ENCODE assay signal across 29 mouse cellular contexts in the genomic region with DNA sequence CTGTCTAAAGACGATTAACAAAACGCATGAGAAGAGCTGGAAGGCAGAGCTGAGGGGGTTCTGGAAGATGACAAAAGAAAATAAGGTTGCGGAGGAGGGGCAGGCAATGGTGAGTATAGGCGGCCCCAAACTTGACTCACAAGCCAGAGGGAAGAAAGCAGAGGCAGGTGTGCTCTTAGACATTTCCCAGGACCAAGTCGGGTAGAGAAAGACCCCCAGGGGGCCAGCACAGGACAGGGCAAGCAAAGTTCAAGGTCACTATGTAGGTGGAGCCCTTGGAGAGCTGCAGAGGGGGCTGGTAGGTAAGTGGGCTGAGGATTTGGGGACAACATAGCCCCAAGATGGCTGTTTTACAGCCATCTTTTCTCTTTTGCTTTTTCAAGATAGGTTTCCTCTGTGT.
"Had no signal": no experiment of that assay in that cellular context is flagged by ENCODE, and none has a peak within 500 bp of the region (broad histone marks: within the 10 kb centered on the region; RNA-seq: fewer than 3 reads in every experiment).

No protein-coding gene starts in this region.

- H3K4me1 ChIP-seq: heart, embryonic 12.5 days; limb, embryonic 13.5 days; liver, embryonic 13.5 days; liver, embryonic 15.5 days had no signal

- H3K27me3 ChIP-seq: hindbrain, embryonic 12.5 days; intestine, embryonic 15.5 days; limb, embryonic 13.5 days; limb, embryonic 15.5 days had no signal

- ATAC-seq: hindbrain, embryonic 16.5 days; inflammation-experienced regulatory T-cells, adult 6 months; intestine, embryonic 15.5 days; intestine, postnatal 0 days; liver, postnatal 0 days had no signal

- DNase-seq: gastrocnemius, postnatal 14 days; gastrocnemius, postnatal 36 days; heart, adult 18-20 months; heart, postnatal 10 days; heart, postnatal 4 days; kidney, adult 18-20 months; kidney, adult 9 months; kidney, postnatal 10 days; kidney, postnatal 25 days; kidney, postnatal 4 days; layer of hippocampus, adult 9-11 months; layer of hippocampus, postnatal 36 days; left cerebral cortex, postnatal 4 days; liver, embryonic 13.5 days; liver, postnatal 0 days had no signal

- H3K4me2 ChIP-seq: heart, embryonic 12.5 days; hindbrain, embryonic 12.5 days; hindbrain, embryonic 14.5 days; intestine, embryonic 15.5 days; kidney, embryonic 15.5 days; limb, embryonic 13.5 days; limb, embryonic 15.5 days; liver, embryonic 11.5 days; liver, embryonic 13.5 days; liver, embryonic 15.5 days had no signal

- H3K27ac ChIP-seq: heart, embryonic 10.5 days; hindbrain, embryonic 10.5 days; hindbrain, embryonic 12.5 days; hindbrain, embryonic 14.5 days; intestine, embryonic 15.5 days; kidney, embryonic 15.5 days; limb, embryonic 15.5 days; liver, embryonic 13.5 days; liver, embryonic 15.5 days had no signal

- H3K9me3 ChIP-seq: heart, embryonic 10.5 days; heart, embryonic 12.5 days; hindbrain, embryonic 10.5 days; hindbrain, embryonic 12.5 days; intestine, embryonic 15.5 days; kidney, embryonic 15.5 days; limb, embryonic 13.5 days; limb, embryonic 15.5 days; liver, embryonic 13.5 days; liver, embryonic 15.5 days had no signal

- H3K4me3 ChIP-seq: heart, embryonic 10.5 days; heart, embryonic 12.5 days; hindbrain, embryonic 10.5 days; hindbrain, embryonic 12.5 days; intestine, embryonic 15.5 days; kidney, embryonic 15.5 days; limb, embryonic 13.5 days; limb, embryonic 15.5 days; liver, embryonic 13.5 days; liver, embryonic 15.5 days had no signal

- H3K9ac ChIP-seq: heart, embryonic 12.5 days; hindbrain, embryonic 12.5 days; hindbrain, embryonic 14.5 days; intestine, embryonic 15.5 days; kidney, embryonic 15.5 days; limb, embryonic 13.5 days; limb, embryonic 15.5 days; liver, embryonic 13.5 days; liver, embryonic 15.5 days; liver, postnatal 0 days had no signal
